Mouse (Mus musculus): ENCODE measurements at regions not wholly inside any gene's neighbourhood (a gene's known extent, or its start where the extent isn't known, plus 50 kb on each side); places are given as distances from the start of the nearest gene placed in this dataset.

GRCm38 (mm10) chr9:94589672-94590071 lies 51.8 kb upstream of the 1190002N15Rik start:
- Histone ChIP-seq H3K27ac (ENCODE audit: insufficient read depth, low read depth, low read length) (no peak overlapping the region), H3K4me3 (ENCODE audit: insufficient read depth, low read depth, low read length) (no peak overlapping the region), H3K4me1 (ENCODE audit: control insufficient read depth, insufficient read depth, low read length) (no peaks in the 10 kb centered on the region)
- TF ChIP-seq CTCF (IDR thresholded peaks at IDR 0.05; ENCODE audit: insufficient read depth, low read depth, low read length) (no peak), POLR2A (IDR thresholded peaks at IDR 0.05; ENCODE audit: insufficient read depth, low read depth, low read length) (no peak)
- WGBS: 87% methylated on average over 2 of the region's 2 CpGs

- H3K4me1 ChIP-seq (ENCODE audit: control insufficient read depth, insufficient read depth, low read length): peaks cover 3% of the 10 kb centered on the region; the same call in 1 of the 2 replicates
- no peak overlapping the region for H3K27ac ChIP-seq (ENCODE audit: insufficient read depth, low read depth, low read length)
- TF ChIP-seq POLR2A (IDR thresholded peaks at IDR 0.05; ENCODE audit: insufficient read depth, low read depth, low read length) (no peak), CTCF (IDR thresholded peaks at IDR 0.05; ENCODE audit: insufficient read depth, low read depth, low read length) (no peak)
- no peak overlapping the region for H3K4me3 ChIP-seq (ENCODE audit: insufficient read depth, low read depth, low read length)
- WGBS: 89% methylated on average over 2 of the region's 2 CpGs
Observed at GRCm38 (mm10) chr9:94604993-94605392, 64.7 kb upstream of the Slc9a9 start.

GRCm38 (mm10) chr9:94606422-94606821 lies 63.3 kb upstream of the Slc9a9 start:
- Histone ChIP-seq H3K4me1 (ENCODE audit: control insufficient read depth, insufficient read depth, low read length) (peaks cover 5% of the 10 kb centered on the region), H3K4me3 (ENCODE audit: insufficient read depth, low read depth, low read length) (no peak overlapping the region), H3K27ac (ENCODE audit: insufficient read depth, low read depth, low read length) (no peak overlapping the region)
- 80% methylated on average over 2 of the region's 2 CpGs for WGBS
- no peak for TF ChIP-seq CTCF (IDR thresholded peaks at IDR 0.05; ENCODE audit: insufficient read depth, low read depth, low read length)
- TF ChIP-seq POLR2A (IDR thresholded peaks at IDR 0.05; ENCODE audit: insufficient read depth, low read depth, low read length): no peak

GRCm38 (mm10) chr9:94607011-94607749 lies 62.5 kb upstream of the Slc9a9 start:
- Histone ChIP-seq H3K27ac (ENCODE audit: insufficient read depth, low read depth, low read length) (0 out of 2 replicates have a peak overlapping the region, but pooled peaks have one; percentile 29), H3K4me1 (ENCODE audit: control insufficient read depth, insufficient read depth, low read length) (peaks cover 5% of the 10 kb centered on the region), H3K4me3 (ENCODE audit: insufficient read depth, low read depth, low read length) (no peak overlapping the region)
- WGBS: 45% methylated on average over 13 of the region's 13 CpGs
- TF ChIP-seq CTCF (IDR thresholded peaks at IDR 0.05; ENCODE audit: insufficient read depth, low read depth, low read length) (no peak), POLR2A (IDR thresholded peaks at IDR 0.05; ENCODE audit: insufficient read depth, low read depth, low read length) (no peak)

- Histone ChIP-seq H3K27ac (ENCODE audit: insufficient read depth, low read depth, low read length) (peak overlapping the region; percentile 73; the same call in 1 of the 2 replicates), H3K4me3 (ENCODE audit: insufficient read depth, low read depth, low read length) (no peak overlapping the region), H3K4me1 (ENCODE audit: control insufficient read depth, insufficient read depth, low read length) (peaks cover 5% of the 10 kb centered on the region)
- TF ChIP-seq CTCF (IDR thresholded peaks at IDR 0.05; ENCODE audit: insufficient read depth, low read depth, low read length): no peak
- TF ChIP-seq POLR2A (IDR thresholded peaks at IDR 0.05; ENCODE audit: insufficient read depth, low read depth, low read length): no peak
- WGBS: 65% methylated on average over 2 of the region's 2 CpGs
Observed at GRCm38 (mm10) chr9:94607750-94608106, 62.0 kb upstream of the Slc9a9 start.

- WGBS: 66% methylated on average over 3 of the region's 3 CpGs
- H3K4me3 ChIP-seq (ENCODE audit: insufficient read depth, low read depth, low read length): no peak overlapping the region
- TF ChIP-seq POLR2A (IDR thresholded peaks at IDR 0.05; ENCODE audit: insufficient read depth, low read depth, low read length) (no peak), CTCF (IDR thresholded peaks at IDR 0.05; ENCODE audit: insufficient read depth, low read depth, low read length) (no peak)
Observed at GRCm38 (mm10) chr9:94610101-94610500, 59.6 kb upstream of the Slc9a9 start.

GRCm38 (mm10) chr9:94610600-94611337 lies 58.9 kb upstream of the Slc9a9 start:
- Histone ChIP-seq H3K4me1 (ENCODE audit: control insufficient read depth, insufficient read depth, low read length) (peaks cover 5% of the 10 kb centered on the region), H3K4me3 (ENCODE audit: insufficient read depth, low read depth, low read length) (no peak overlapping the region), H3K27ac (ENCODE audit: insufficient read depth, low read depth, low read length) (no peak overlapping the region)
- TF ChIP-seq CTCF (IDR thresholded peaks at IDR 0.05; ENCODE audit: insufficient read depth, low read depth, low read length): no peak
- no peak for TF ChIP-seq POLR2A (IDR thresholded peaks at IDR 0.05; ENCODE audit: insufficient read depth, low read depth, low read length)
- WGBS: 34% methylated on average over 5 of the region's 5 CpGs

More at GRCm38 (mm10) chr9:94610101-94610500, 59.6 kb upstream of the Slc9a9 start:
- Histone ChIP-seq H3K4me1 (ENCODE audit: control insufficient read depth, insufficient read depth, low read length) (peaks cover 5% of the 10 kb centered on the region), H3K27ac (ENCODE audit: insufficient read depth, low read depth, low read length) (no peak overlapping the region)

- H3K4me3 ChIP-seq (ENCODE audit: insufficient read depth, low read depth, low read length): no peak overlapping the region
- 36% methylated on average over 6 of the region's 6 CpGs for WGBS
- TF ChIP-seq POLR2A (IDR thresholded peaks at IDR 0.05; ENCODE audit: insufficient read depth, low read depth, low read length): no peak
- no peak for TF ChIP-seq CTCF (IDR thresholded peaks at IDR 0.05; ENCODE audit: insufficient read depth, low read depth, low read length)
Observed at GRCm38 (mm10) chr9:94613891-94614671, 55.6 kb upstream of the Slc9a9 start.

More at GRCm38 (mm10) chr9:94613891-94614671, 55.6 kb upstream of the Slc9a9 start:
- Histone ChIP-seq H3K4me1 (ENCODE audit: control insufficient read depth, insufficient read depth, low read length) (peaks cover 2% of the 10 kb centered on the region), H3K27ac (ENCODE audit: insufficient read depth, low read depth, low read length) (no peak overlapping the region)
